Mouse (Mus musculus) testis, adult 2 months (tissue): Measurements from ENCODE around the gene Nck2. TPM values are rescaled to one million over a fixed set of nuclear protein-coding genes. Genes with fewer than 3 reads are reported as not detected.

Source experiments
- H3K27ac ChIP-seq: fragments of 200-500 bp; 2 replicates; pipeline ENCODE4 v1.5.1; 2012; ENCODE audit warnings: low read depth, low read length; ENCODE audit not compliant: control insufficient read depth, insufficient read depth
- H3K27me3 ChIP-seq: fragments of 200-500 bp; 2 replicates; pipeline ENCODE4 v1.6.1; 2012; ENCODE audit warnings: mild to moderate bottlenecking, low read length, moderate library complexity; ENCODE audit not compliant: control insufficient read depth, insufficient read depth
- H3K36me3 ChIP-seq: fragments of 200-500 bp; 2 replicates; pipeline ENCODE4 v1.6.1; 2012; ENCODE audit warnings: mild to moderate bottlenecking, low read length; ENCODE audit not compliant: control insufficient read depth, insufficient read depth
- H3K4me1 ChIP-seq: fragments of 200-500 bp; 2 replicates; pipeline ENCODE4 v1.6.1; 2012; ENCODE audit warnings: low read length; ENCODE audit not compliant: control insufficient read depth, insufficient read depth
- H3K4me3 ChIP-seq: fragments of 200-500 bp; 2 replicates; pipeline ENCODE4 v1.5.1; 2012; ENCODE audit warnings: low read depth, mild to moderate bottlenecking, low read length, moderate library complexity, mixed read lengths; ENCODE audit not compliant: control insufficient read depth
- CTCF ChIP-seq: fragments of 200-500 bp; IDR thresholded peaks from 2 replicates; pipeline ENCODE4 v1.5.1; 2012; ENCODE audit warnings: low read depth, mild to moderate bottlenecking, inconsistent platforms, low read length, moderate library complexity; ENCODE audit not compliant: control insufficient read depth, insufficient read depth, insufficient replicate concordance
- POLR2A ChIP-seq: fragments of 200-500 bp; IDR thresholded peaks from 2 replicates; pipeline ENCODE4 v1.6.1; 2012; ENCODE audit warnings: low read depth, mild to moderate bottlenecking, inconsistent platforms, low read length, moderate library complexity; ENCODE audit not compliant: control insufficient read depth
- polyA plus RNA-seq: library from polyadenylated mRNA; depleted of rRNA; stranded (reverse); fragments of >200 nt; gene quantifications from 2 replicates; pipeline ENCODE4 v1.2.3, GENCODE M21; 2012

The Nck2 gene
- polyA plus RNA-seq, 1 experiment = 30.7 TPM

- Histone ChIP-seq H3K27me3 (no peaks in the 10 kb centered on the region), H3K36me3 (no peaks in the 10 kb centered on the region)
- TF ChIP-seq POLR2A = no peak
- TF ChIP-seq CTCF = no peak
Measured at GRCm38 (mm10) chr1:43489311-43489710, 44.9 kb downstream of the Nck2 start.

DNA sequence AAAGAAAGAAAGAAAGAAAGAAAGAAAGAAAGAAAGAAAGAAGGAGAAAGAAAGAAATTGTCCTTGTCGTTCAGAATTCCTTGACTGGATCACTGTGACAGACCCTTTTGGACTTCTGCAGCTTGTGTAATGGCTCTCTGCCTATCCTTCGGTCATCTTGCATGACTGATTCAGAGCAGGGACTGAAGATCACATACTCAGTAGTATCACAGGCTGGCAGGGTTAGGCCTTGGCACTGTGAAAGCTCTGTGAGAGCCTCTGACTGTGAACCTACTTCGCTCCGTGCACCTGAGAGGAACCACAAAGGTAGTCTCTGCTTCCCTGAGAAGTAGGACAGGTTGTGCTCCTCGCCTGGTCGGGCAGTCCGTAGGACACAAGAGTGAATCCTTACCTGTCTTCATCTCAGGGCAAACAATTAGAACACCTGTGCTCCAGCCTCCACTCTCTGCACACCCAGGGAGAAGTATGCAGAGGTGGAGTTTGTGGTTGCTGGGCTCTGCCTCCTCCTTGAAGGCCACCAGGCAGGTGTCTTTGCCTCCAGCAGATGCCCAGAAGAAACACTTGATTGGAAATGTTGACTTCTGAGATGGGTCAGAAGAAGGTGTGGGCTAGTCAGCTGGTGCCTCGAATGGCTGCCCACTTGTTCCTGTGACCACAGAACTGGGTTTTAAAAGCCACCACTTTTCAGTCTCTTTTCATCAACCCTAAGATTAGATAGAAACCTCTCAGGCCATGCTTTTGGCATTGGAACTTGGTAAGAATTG lies 47.3 kb downstream of the Nck2 start:
- no peak for TF ChIP-seq POLR2A
- TF ChIP-seq CTCF = no peak
- H3K27ac ChIP-seq = no peak overlapping the region

More at GRCm38 (mm10) chr1:43489311-43489710, 44.9 kb downstream of the Nck2 start:
- H3K4me1 ChIP-seq = no peaks in the 10 kb centered on the region; the same call in 1 of the 2 replicates
- H3K4me3 ChIP-seq = no peak overlapping the region
- no peak overlapping the region for H3K27ac ChIP-seq

GRCm38 (mm10) chr1:43492803-43493437 lies 48.5 kb downstream of the Nck2 start:
- H3K4me1 ChIP-seq = no peaks in the 10 kb centered on the region; the same call in 1 of the 2 replicates
- H3K36me3 ChIP-seq = no peaks in the 10 kb centered on the region
- no peak for TF ChIP-seq CTCF
- no peak for TF ChIP-seq POLR2A
- no peak overlapping the region for H3K4me3 ChIP-seq
- H3K27ac ChIP-seq = no peak overlapping the region
- no peaks in the 10 kb centered on the region for H3K27me3 ChIP-seq

More for the DNA sequence above, 47.3 kb downstream of the Nck2 start:
- Histone ChIP-seq H3K36me3 (no peaks in the 10 kb centered on the region), H3K4me1 (no peaks in the 10 kb centered on the region; the same call in 1 of the 2 replicates), H3K4me3 (no peak overlapping the region), H3K27me3 (no peaks in the 10 kb centered on the region)

- TF ChIP-seq CTCF = no peak
- TF ChIP-seq POLR2A = no peak
- Histone ChIP-seq H3K27ac (no peak overlapping the region), H3K27me3 (no peaks in the 10 kb centered on the region), H3K36me3 (no peaks in the 10 kb centered on the region), H3K4me3 (no peak overlapping the region), H3K4me1 (peaks cover 3% of the 10 kb centered on the region; the same call in 1 of the 2 replicates)
Measured at GRCm38 (mm10) chr1:43496051-43496450, 51.7 kb downstream of the Nck2 start.

DNA sequence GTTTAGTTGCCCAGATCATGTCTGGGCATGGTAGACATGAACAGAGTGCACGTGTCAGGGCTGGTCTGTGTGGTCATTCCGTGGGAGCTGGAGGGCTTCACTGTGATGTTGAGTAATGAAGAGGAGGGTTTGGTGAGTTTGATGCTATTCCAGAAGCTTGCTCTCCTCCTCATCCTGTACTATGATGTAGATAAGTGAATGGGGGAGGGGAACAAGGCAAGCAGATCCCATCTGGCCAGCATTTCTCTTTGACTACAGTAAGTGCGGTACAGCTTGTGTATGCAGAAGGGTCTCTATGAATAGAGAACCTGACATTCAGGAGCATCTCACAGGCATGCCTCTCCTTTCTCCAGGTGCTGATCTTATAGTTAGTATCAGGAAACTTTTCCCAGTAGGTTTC lies 52.6 kb downstream of the Nck2 start:
- no peak for TF ChIP-seq POLR2A
- TF ChIP-seq CTCF = no peak
- no peak overlapping the region for H3K4me3 ChIP-seq

DNA sequence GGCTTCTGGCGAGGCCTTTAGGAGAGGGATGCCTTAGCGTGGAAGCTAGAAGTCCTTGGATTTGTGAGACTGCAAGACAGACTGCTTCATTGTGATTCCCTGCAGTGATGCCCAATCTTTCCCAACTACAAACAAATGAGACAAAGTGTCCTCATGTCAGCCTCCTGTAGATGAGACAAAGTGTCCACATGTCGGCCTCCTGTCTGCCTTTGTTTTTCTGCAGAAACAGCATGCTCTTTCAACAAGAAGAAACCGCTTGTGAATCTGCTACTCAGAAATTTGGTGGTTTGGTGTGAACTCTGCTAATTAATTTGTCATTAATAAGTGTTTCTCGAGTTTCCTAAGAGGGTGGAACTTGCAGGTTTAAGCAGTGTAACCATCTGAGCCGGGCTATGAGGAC lies 53.6 kb downstream of the Nck2 start:
- Histone ChIP-seq H3K36me3 (no peaks in the 10 kb centered on the region), H3K27ac (no peak overlapping the region), H3K27me3 (no peaks in the 10 kb centered on the region), H3K4me1 (peaks cover 3% of the 10 kb centered on the region; the same call in 1 of the 2 replicates), H3K4me3 (no peak overlapping the region)
- TF ChIP-seq POLR2A = no peak
- TF ChIP-seq CTCF = no peak

More for the DNA sequence above, 52.6 kb downstream of the Nck2 start:
- no peak overlapping the region for H3K27ac ChIP-seq
- no peaks in the 10 kb centered on the region for H3K27me3 ChIP-seq
- H3K4me1 ChIP-seq = peaks cover 3% of the 10 kb centered on the region; the same call in 1 of the 2 replicates
- H3K36me3 ChIP-seq = no peaks in the 10 kb centered on the region

- TF ChIP-seq CTCF = no peak
- no peak for TF ChIP-seq POLR2A
- no peaks in the 10 kb centered on the region for H3K27me3 ChIP-seq
- H3K27ac ChIP-seq = no peak overlapping the region
- no peak overlapping the region for H3K4me3 ChIP-seq
- no peaks in the 10 kb centered on the region for H3K36me3 ChIP-seq
- peaks cover 3% of the 10 kb centered on the region; the same call in 1 of the 2 replicates for H3K4me1 ChIP-seq
Measured at GRCm38 (mm10) chr1:43500121-43500520, 55.7 kb downstream of the Nck2 start.
